Mouse (Mus musculus): ENCODE results near the gene Mat2a.
"Not testable (repeated sequence)": the region's sequence is repeated elsewhere in the genome, so short reads cannot be mapped to it uniquely, and the experiment has no call there.

Mat2a gene

GRCm38 (mm10) chr6:72439355-72440185 lies at the start of gene Mat2a:
Mat2a (minus strand) TSS chr6:72439558.
- in situ Hi-C loops (cut with MboI, MseI), result no loop called here

- in situ Hi-C loops (cut with MboI, MseI), result no loop called here
Observed at GRCm38 (mm10) chr6:72488850-72489249, 49.5 kb upstream of the Mat2a start.

- in situ Hi-C loops (cut with MboI, MseI), result no loop called here
Observed at GRCm38 (mm10) chr6:72487282-72487681, 47.9 kb upstream of the Mat2a start.

GRCm38 (mm10) chr6:72486307-72486706 lies 46.9 kb upstream of the Mat2a start:
- in situ Hi-C loops (cut with MboI, MseI), result no loop called here

GRCm38 (mm10) chr6:72484887-72485286 lies 45.5 kb upstream of the Mat2a start:
- in situ Hi-C loops (cut with MboI, MseI), result no loop called here

GRCm38 (mm10) chr6:72482156-72482555 lies 42.8 kb upstream of the Mat2a start:
- in situ Hi-C loops (cut with MboI, MseI), result no loop called here

- in situ Hi-C loops (cut with MboI, MseI), result no loop called here
Observed at GRCm38 (mm10) chr6:72480422-72480702, 41.0 kb upstream of the Mat2a start.

- in situ Hi-C loops (cut with MboI, MseI), result no loop called here
Observed at GRCm38 (mm10) chr6:72479645-72480421, 40.5 kb upstream of the Mat2a start.

GRCm38 (mm10) chr6:72478691-72479090 lies 39.3 kb upstream of the Mat2a start:
- in situ Hi-C loops (cut with MboI, MseI), result not testable (repeated sequence)

- in situ Hi-C loops (cut with MboI, MseI), result no loop called here
Observed at GRCm38 (mm10) chr6:72477621-72478020, 38.3 kb upstream of the Mat2a start.

- in situ Hi-C loops (cut with MboI, MseI), result no loop called here
Observed at GRCm38 (mm10) chr6:72476836-72477235, 37.5 kb upstream of the Mat2a start.

GRCm38 (mm10) chr6:72475221-72475985 lies 36.0 kb upstream of the Mat2a start:
- in situ Hi-C loops (cut with MboI, MseI), result no loop called here

GRCm38 (mm10) chr6:72473264-72474041 lies 34.1 kb upstream of the Mat2a start:
- in situ Hi-C loops (cut with MboI, MseI), result no loop called here

- in situ Hi-C loops (cut with MboI, MseI), result no loop called here
Observed at GRCm38 (mm10) chr6:72466171-72466570, 26.8 kb upstream of the Mat2a start.

- in situ Hi-C loops (cut with MboI, MseI), result no loop called here
Observed at GRCm38 (mm10) chr6:72465361-72466157, 26.2 kb upstream of the Mat2a start.

- in situ Hi-C loops (cut with MboI, MseI), result not testable (repeated sequence)
Observed at GRCm38 (mm10) chr6:72462550-72463257, 23.3 kb upstream of the Mat2a start.

GRCm38 (mm10) chr6:72460036-72460801 lies 20.9 kb upstream of the Mat2a start:
- in situ Hi-C loops (cut with MboI, MseI), result no loop called here

- in situ Hi-C loops (cut with MboI, MseI), result no loop called here
Observed at GRCm38 (mm10) chr6:72458921-72459320, 19.6 kb upstream of the Mat2a start.

GRCm38 (mm10) chr6:72458418-72458817 lies 19.1 kb upstream of the Mat2a start:
- in situ Hi-C loops (cut with MboI, MseI), result no loop called here
